Mouse (Mus musculus) gastrocnemius, adult 2 months (tissue): Measurements from ENCODE around the gene Thoc2. TPM values are rescaled to one million over a fixed set of nuclear protein-coding genes. Genes with fewer than 3 reads are reported as not detected.
A peak's percentile ranks its signal among the peaks of the same experiment; 100 is the strongest.
"Not testable (repeated sequence)": the region's sequence is repeated elsewhere in the genome, so short reads cannot be mapped to it uniquely, and the experiment has no call there.

Experiments used
- DNase-seq: peaks from one replicate; pipeline ENCODE4 v3.0.0; 2022
- H3K27ac ChIP-seq: fragments of 200-600 bp; 2 replicates; pipeline ENCODE4 v1.8.1; 2022; ENCODE audit warnings: mild to moderate bottlenecking
- H3K4me3 ChIP-seq: fragments of 200-600 bp; 2 replicates; pipeline ENCODE4 v1.8.1; 2022; ENCODE audit warnings: mild to moderate bottlenecking, moderate library complexity
- CTCF ChIP-seq: fragments of 200-600 bp; IDR thresholded peaks from 2 replicates; pipeline ENCODE4 v1.8.1; 2022; ENCODE audit warnings: antibody characterized with exemption, mild to moderate bottlenecking, moderate library complexity
- intact Hi-C: fragments of 180-260 bp; cut with DNase I; formaldehyde crosslinking; loops from one replicate; pipeline ENCODE4 v1.15.1; 2025
- long read RNA-seq, 2 experiments: library from polyadenylated mRNA; stranded (forward); transcript quantifications; one replicate each; pipeline ENCODE4 v2.0.0; 2021
- total RNA-seq, 2 experiments: library from RNA; stranded (reverse); gene quantifications; 2 replicates each; pipeline ENCODE4 v1.2.3; 2021

The Thoc2 gene
- 10 to 100 TPM; 23.7 to 30.0 TPM for total RNA-seq
- long read RNA-seq, experiment 1, full-length matches to known transcripts, result 2 of 5 reads
- long read RNA-seq, experiment 1, partial matches to known transcripts, result 0 of 5 reads
- long read RNA-seq, experiment 1, other reads (novel, unspliced or antisense), result 3 of 5 reads
- long read RNA-seq, experiment 2, full-length matches to known transcripts, result 1 of 3 reads
- long read RNA-seq, experiment 2, partial matches to known transcripts, result 0 of 3 reads
- long read RNA-seq, experiment 2, other reads (novel, unspliced or antisense), result 2 of 3 reads

DNA sequence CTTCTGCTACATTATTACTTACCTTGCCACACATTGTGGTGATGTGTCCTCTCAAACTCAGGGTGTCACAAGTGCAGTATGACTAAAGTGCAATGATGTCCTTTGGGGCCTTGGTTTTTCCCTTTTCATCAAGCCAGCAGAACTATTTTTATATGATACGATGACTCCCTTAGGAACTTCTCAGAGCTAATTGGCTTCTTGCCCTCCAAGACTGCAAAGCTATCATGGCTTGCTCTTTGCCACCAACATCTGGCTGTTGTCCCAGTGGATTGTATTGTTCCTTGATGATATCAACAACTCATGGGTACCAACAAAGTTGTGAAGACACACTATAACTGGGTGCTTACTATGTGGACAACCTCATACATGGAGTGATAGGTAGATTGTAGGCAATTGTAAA lies at the start of gene Thoc2:
Gene Thoc2, minus strand, starts transcription at position 101 of the 400 bp plus-strand sequence.
- H3K4me3 ChIP-seq, result no peak within 1 kb of the TSS
- no peak within 1 kb of the TSS for H3K27ac ChIP-seq
- intact Hi-C loops, result no loop called here
- no peak for DNase-seq
- no peak for TF ChIP-seq CTCF

DNA sequence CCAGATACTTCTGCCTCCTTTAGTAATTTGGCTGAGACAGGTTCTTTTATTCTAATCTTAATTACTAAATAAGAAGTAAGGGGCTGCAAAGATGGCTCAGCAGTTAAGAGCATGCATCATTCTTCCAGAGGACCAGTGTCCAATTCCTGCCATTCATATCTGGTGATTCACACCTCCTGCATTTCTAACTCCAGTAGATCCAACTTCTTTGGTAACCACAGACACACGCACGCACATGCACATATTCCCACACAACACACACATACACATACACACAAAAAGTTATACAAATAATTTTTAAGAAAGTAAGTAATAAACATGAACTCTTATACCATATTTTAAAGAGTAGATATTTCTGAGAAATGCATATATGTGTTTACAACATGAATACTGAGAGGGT lies 49.6 kb upstream of the Thoc2 start:
- TF ChIP-seq CTCF, result no peak
- no peak for DNase-seq
- H3K4me3 ChIP-seq, result no peak overlapping the region
- H3K27ac ChIP-seq, result no peak overlapping the region
- intact Hi-C loops, result no loop called here

DNA sequence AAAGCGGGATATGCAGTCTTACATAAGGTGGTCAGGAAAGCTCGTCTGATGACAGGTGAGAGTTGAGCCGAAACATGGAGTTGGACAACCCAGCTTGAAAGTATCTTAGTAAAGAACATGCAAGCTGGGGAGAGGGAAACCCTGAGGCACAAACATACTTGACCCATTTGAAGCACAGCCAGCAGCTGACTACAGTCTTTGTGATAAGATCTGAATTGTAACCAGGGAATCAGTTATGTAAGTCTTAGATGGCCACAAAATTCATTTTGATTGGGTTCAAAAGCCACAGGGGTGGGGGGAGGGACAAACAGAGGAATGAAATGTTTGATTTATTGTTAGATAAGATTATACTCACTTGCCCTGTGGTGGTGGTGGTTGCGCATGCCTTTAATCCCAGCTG lies 48.9 kb upstream of the Thoc2 start:
- Histone ChIP-seq H3K27ac (no peak overlapping the region), H3K4me3 (no peak overlapping the region)
- DNase-seq, result no peak
- no peak for TF ChIP-seq CTCF
- intact Hi-C loops, result no loop called here

DNA sequence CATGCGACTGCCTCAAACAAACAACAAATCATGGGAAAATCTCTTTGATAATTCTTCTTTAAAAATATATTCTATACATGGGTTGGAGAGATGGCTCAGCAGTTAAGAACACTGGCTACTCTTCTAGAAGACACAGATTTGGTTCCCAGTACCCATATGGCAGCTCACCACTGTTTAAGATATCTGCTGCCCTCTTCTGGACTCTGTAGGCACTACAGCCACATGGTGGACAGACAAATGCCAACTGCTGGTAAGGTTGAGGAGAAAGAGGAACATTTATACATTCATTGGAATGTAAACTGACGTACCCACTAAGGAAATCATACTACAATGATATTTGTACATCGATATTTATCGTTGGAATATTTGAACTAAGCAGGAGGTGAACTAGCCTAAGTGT lies 36.7 kb upstream of the Thoc2 start:
- Histone ChIP-seq H3K4me3 (no peak overlapping the region), H3K27ac (no peak overlapping the region)
- peak; percentile 50 for TF ChIP-seq CTCF
- DNase-seq, result no peak
- intact Hi-C loops, result no loop called here

DNA sequence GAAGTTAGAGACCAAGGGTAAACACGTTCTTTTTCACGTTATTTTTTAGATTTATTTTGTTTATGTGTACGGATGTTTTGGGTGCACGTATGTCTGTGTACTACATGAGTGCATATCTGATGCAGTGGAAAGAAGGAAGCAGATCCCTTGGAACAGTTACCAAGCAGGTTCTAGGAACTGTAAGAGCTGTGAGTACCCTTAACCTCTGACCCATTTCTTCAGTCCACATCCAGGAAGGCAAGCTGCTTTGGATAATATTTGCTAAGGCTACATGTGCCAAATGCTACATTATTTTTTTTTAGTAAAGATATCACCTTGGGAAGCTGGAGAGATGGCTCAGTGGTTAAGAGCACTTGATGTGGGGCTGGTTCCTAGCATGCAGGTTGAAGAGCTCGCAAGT lies 21.4 kb upstream of the Thoc2 start:
- no peak for TF ChIP-seq CTCF
- intact Hi-C loops, result no loop called here
- H3K4me3 ChIP-seq, result no peak overlapping the region
- DNase-seq, result no peak
- no peak overlapping the region for H3K27ac ChIP-seq

DNA sequence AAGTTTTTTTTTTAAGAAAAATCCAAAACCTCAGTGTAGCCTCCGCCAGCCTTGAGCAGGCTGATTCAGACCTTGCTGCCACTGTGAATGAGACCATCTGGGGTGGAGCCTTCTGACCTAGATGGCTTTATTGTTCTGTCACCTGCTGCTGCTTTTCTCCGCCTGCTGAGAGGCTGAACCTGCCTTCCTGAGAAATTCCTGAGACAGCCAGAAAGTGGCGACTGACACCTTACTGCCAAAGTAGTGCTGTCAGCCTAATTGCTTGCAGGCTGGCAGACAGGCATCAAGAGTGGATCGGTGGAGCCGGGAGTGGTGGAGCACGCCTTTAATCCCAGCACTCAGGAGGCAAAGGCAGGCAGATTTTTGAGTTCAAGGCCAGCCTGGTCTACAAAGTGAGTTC lies 11.3 kb upstream of the Thoc2 start:
- H3K27ac ChIP-seq, H3K4me3 ChIP-seq, intact Hi-C loops, DNase-seq: not testable (repeated sequence)

DNA sequence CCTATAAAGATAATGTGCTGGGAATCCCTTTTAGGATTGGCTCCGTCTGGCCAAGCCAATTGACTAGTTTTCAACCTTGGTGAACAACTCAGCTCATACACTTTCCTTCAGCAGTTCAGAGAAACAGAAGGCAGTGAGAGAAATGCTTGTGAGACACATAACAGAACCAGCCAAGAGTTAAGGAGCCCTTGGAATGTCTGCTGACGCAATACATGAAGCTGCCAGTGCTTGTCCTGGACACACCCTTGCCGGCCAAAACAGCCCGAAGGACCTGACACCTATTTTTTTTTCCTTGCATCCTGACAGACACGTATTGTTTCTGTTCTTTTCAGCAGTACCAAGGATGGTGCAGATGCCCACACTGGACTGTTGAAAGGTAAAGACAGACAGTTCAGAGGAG lies 4.2 kb upstream of the Thoc2 start:
- no peak for TF ChIP-seq CTCF
- intact Hi-C loops, result no loop called here
- no peak overlapping the region for H3K4me3 ChIP-seq

DNA sequence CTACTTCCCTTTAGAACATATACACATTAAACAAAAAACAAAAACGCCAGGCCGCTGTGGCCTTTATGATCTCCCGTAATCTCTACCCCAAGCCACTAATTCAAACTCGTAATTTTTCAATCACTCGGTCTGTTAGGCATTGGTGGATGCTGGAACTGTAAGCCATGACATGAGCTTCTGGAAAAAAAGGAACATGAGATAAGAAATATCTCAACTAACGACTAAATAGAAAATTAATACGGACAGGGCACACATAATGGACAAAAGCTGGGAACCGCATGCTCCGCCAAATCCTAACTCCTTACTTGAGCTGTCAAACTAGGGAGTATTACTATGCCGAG lies 8.4 kb downstream of the Thoc2 start:
- intact Hi-C loops, result no loop called here
- no peak for DNase-seq
- no peak for TF ChIP-seq CTCF
- peak overlapping the region; percentile 93 for H3K27ac ChIP-seq
- peak overlapping the region; percentile 82 for H3K4me3 ChIP-seq

More for the DNA sequence above, 4.2 kb upstream of the Thoc2 start:
- H3K27ac ChIP-seq, result no peak overlapping the region
- DNase-seq, result peak; percentile 24

DNA sequence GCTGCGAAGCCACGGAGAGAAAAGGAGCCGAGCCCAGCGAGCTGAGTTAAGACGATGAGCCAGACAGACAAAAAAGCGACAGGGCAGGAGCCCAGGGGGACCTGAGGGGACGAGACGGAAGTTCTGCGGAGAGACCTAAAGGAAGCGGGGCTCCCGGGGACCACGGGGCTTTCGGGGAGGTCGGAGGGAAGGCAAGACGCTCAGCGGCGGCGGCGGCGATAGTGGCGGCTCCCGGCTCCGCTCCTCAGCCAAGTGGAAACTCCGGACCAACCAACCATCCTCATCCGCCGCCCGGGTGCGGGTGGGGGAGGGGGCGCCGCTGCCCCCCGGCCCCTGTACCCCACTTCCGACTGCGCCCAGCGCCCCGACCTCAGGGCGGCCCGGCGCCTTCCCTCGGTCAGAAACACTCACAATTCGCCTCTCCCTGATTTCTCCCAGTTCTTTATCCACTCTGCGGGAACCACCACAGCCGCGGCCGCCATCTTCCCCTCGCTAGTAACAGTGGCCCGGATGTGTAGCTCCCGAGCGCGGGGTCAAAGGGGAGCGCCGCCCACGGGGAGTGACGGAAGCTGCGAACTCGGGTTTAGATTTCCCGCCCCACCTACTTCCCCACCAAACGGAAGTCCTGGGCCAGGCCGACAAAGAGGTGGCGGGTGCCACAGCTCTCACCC lies 8.9 kb downstream of the Thoc2 start:
- TF ChIP-seq CTCF, result no peak
- peak; percentile 93 for DNase-seq
- intact Hi-C loops, result no loop called here
- peak overlapping the region; percentile 93 for H3K27ac ChIP-seq
- H3K4me3 ChIP-seq, result peak overlapping the region; percentile 82

DNA sequence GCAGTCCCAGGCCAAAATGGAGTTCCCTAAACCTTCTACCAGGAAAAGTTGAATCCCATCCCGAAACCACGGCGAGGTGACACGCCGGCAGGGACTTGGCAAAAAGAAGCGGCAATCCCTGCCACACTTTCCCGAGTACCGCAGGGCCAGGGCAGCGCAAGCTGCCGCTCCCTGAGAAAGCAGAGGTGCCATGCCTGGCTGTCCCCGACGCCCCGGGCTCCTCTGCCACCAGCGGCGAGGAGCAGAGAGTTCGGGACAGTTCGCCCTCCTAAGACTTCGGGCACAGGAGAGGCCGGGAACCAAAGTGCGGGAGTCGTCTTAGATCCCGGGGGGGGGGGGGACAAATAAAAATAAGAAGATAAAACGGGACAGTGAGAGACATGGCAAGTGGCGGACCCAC lies 9.5 kb downstream of the Thoc2 start:
- no peak for TF ChIP-seq CTCF
- peak overlapping the region; percentile 93 for H3K27ac ChIP-seq
- H3K4me3 ChIP-seq, result peak overlapping the region; percentile 82
- DNase-seq, result peak; percentile 44
- intact Hi-C loops, result no loop called here

DNA sequence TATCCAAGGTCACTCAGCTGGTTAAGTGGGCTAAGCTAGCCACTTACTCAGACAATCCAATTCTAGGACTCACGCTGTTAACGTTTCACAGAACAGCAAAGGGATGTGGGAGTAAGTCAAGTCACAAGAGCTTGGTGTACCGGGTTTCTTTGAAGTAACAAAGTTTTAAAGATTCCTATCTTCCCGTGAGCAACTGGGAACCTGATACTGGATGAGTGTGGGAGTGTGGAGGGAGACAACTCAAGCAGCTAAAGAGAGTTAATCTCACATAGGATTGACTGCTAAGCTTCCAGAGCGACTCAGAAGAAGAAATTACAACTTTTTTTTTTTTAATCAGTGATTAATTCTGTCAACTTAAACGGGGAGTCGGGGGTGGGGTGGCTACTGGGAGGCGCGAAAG lies 10.0 kb downstream of the Thoc2 start:
- Histone ChIP-seq H3K27ac (peak overlapping the region; percentile 93), H3K4me3 (peak overlapping the region; percentile 82)
- intact Hi-C loops, result no loop called here
- DNase-seq, result no peak
- TF ChIP-seq CTCF, result no peak

DNA sequence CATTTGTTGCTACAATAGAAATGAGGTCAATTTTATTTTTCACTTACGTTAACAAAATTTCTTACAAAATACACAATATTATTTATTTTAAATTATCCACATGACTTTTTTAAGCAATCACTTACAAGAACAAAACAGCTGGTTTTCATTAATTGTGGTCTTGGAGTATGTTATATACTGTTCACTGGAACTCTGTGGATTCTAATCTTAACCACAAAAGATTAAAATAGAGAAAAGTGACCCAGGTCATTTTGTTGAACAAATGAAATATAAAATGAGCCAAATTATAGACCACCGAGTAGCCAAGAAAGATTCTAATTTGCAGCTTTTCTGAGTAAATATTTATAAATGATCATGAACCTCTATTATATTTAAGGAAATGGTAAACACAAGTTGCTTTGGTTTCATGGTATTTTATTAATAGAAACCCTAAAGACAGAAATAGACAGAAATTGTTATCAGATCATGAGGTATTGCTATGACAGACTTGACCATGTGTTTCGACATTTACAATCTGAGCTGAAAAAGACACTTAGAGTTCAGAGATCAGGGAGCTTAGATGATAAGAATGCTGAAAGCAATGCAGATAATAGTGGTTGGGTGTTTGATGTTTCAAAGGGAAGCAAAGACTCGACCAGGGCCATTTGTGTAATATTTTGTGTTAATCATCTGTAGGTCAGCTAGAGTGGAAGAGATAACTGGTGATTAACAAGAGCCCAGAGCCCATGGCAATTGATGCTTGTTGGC lies 35.5 kb downstream of the Thoc2 start:
- Histone ChIP-seq H3K27ac (peak overlapping the region; percentile 20; the same call in 1 of the 2 replicates), H3K4me3 (no peak overlapping the region)
- TF ChIP-seq CTCF, result no peak
- DNase-seq, result no peak
- intact Hi-C loops, result no loop called here

DNA sequence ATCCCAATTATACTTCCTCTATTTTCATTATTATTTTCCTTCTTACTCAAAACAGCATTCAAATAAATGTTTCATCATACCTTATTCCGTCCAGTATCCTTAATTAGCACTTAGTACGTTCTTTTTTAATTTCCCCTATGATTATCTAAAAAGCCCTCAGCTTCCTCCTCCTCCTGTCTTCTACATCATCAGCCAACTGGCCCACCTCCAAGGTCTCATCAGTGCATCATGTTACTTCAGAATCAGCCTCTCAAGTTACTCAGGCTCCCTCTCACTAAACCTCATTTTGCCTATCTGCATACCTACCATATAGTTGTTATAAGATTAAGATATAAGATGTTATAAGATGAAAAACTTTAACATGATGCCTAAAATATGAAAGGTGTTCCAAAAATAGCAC lies 43.9 kb downstream of the Thoc2 start:
- H3K27ac ChIP-seq, result no peak overlapping the region
- DNase-seq, result peak; percentile 34
- H3K4me3 ChIP-seq, result no peak overlapping the region
- TF ChIP-seq CTCF, result no peak
- intact Hi-C loops, result no loop called here

DNA sequence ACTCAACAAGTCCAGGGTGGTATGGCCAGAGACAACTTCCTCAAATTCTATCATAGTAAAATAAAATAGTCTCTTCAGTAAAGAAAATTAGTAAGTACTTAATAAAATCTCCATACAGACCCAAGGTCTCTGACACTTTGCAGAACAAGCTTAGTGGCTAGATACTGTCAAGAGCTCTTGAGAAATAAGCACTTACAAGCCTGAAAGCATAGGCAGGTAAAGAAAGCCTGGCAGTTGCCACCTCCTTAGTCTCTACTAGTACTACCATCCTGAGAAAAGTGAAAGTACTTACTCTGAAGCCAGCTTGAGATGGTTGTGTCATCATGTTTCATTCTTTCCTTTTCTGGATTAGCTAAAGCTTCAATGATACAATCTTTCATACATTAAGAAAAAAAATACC lies 82.7 kb downstream of the Thoc2 start:
- Histone ChIP-seq H3K4me3 (no peak overlapping the region), H3K27ac (no peak overlapping the region)
- TF ChIP-seq CTCF, result no peak
- no peak for DNase-seq
- intact Hi-C loops, result no loop called here
